ENCODE assay signal across 9 mouse cellular contexts in genomic region chr13:58638950-58639349, GRCm38 (mm10). TPM values are rescaled to one million over a fixed set of nuclear protein-coding genes. Genes with fewer than 3 reads are reported as not detected.
DNase-seq lines count a peak whose midpoint lies in the region; ATAC-seq and TF ChIP-seq lines count a peak whose summit lies in the region.
"Had no signal": no experiment of that assay in that cellular context is flagged by ENCODE, and none has a peak within 500 bp of the region (broad histone marks: within the 10 kb centered on the region; RNA-seq: fewer than 3 reads in every experiment).

No protein-coding gene starts in this region.

- no peak overlapping the region for H3K4me2 ChIP-seq in liver, embryonic 12.5 days
- no peak overlapping the region for H3K4me2 ChIP-seq in forebrain, postnatal 0 days (ENCODE audit: low read depth)
- no peak overlapping the region for H3K4me2 ChIP-seq in stomach, postnatal 0 days (replicated peaks; ENCODE audit: low read depth)
- H3K4me2 ChIP-seq: embryonic facial prominence, embryonic 13.5 days had no signal

- H3K79me2 ChIP-seq in liver, adult 2 months (ENCODE audit: control insufficient read depth, insufficient read depth, low read length), result no peaks in the 10 kb centered on the region

- TF ChIP-seq POLR2A in liver, adult 2 months (IDR thresholded peaks at IDR 0.05; ENCODE audit: extremely low read depth, insufficient read depth, low read length), result no peak

- no peak for ATAC-seq in liver, embryonic 12.5 days
- ATAC-seq in forebrain, postnatal 0 days, result peak; percentile 71
- no peak for ATAC-seq in stomach, postnatal 0 days (ENCODE audit: low FRiP score, low TSS enrichment)

- H3K9ac ChIP-seq in liver, adult 2 months (ENCODE audit: low read depth, low read length), result no peak overlapping the region
- H3K9ac ChIP-seq in liver, embryonic 12.5 days, result no peak overlapping the region
- H3K9ac ChIP-seq in forebrain, postnatal 0 days, result no peak overlapping the region
- no peak overlapping the region for H3K9ac ChIP-seq in stomach, postnatal 0 days (ENCODE audit: low read length)
- H3K9ac ChIP-seq: embryonic facial prominence, embryonic 13.5 days had no signal

- no peaks in the 10 kb centered on the region for H3K9me3 ChIP-seq in liver, embryonic 12.5 days (replicated peaks)
- no peaks in the 10 kb centered on the region for H3K9me3 ChIP-seq in forebrain, postnatal 0 days (ENCODE audit: low read length)
- H3K9me3 ChIP-seq in stomach, postnatal 0 days (ENCODE audit: control insufficient read depth, low read length), result no peaks in the 10 kb centered on the region
- H3K9me3 ChIP-seq: embryonic facial prominence, embryonic 13.5 days had no signal

- TF ChIP-seq EP300 in stomach, postnatal 0 days (optimal IDR thresholded peaks at IDR 0.05), result no peak

- H3K4me3 ChIP-seq in liver, adult 2 months (ENCODE audit: insufficient read depth, low read depth, low read length), result no peak overlapping the region
- no peak overlapping the region for H3K4me3 ChIP-seq in liver, embryonic 12.5 days
- no peak overlapping the region for H3K4me3 ChIP-seq in forebrain, postnatal 0 days (ENCODE audit: low read depth, low read length)
- no peak overlapping the region for H3K4me3 ChIP-seq in stomach, postnatal 0 days (ENCODE audit: low read depth, low read length)
- H3K4me3 ChIP-seq: embryonic facial prominence, embryonic 13.5 days had no signal

- H3K36me3 ChIP-seq in liver, adult 2 months (ENCODE audit: control insufficient read depth, insufficient read depth, low read length), result no peaks in the 10 kb centered on the region
- no peaks in the 10 kb centered on the region for H3K36me3 ChIP-seq in liver, embryonic 12.5 days
- H3K36me3 ChIP-seq in forebrain, postnatal 0 days (ENCODE audit: insufficient read depth), result no peaks in the 10 kb centered on the region
- H3K36me3 ChIP-seq in stomach, postnatal 0 days (ENCODE audit: control insufficient read depth, insufficient read depth, low read length), result no peaks in the 10 kb centered on the region
- H3K36me3 ChIP-seq: embryonic facial prominence, embryonic 13.5 days had no signal

- peak; percentile 14 for DNase-seq in liver, adult 2 months (ENCODE audit: extremely low read depth, low read depth, low spot score)
- peak; percentile 42 for DNase-seq in brain, embryonic 18.5 days (ENCODE audit: low read depth, low spot score)
- peak; percentile 83 for DNase-seq in forebrain, postnatal 0 days
- peak; percentile 54 to 78 for DNase-seq in layer of hippocampus, adult 8-10 months (ENCODE audit: low spot score in 2 of 2)
- DNase-seq in lung, postnatal 4 days, result peak; percentile 33 to 43
- no peak for DNase-seq in stomach, postnatal 0 days (ENCODE audit: low spot score)
- no peak for DNase-seq in spleen, adult 18-20 months

- peak; percentile 39; the same call in 1 of the 2 replicates for TF ChIP-seq CTCF in liver, adult 2 months (IDR thresholded peaks at IDR 0.05; ENCODE audit: low read depth, low read length)
- peak; percentile 78 for TF ChIP-seq CTCF in forebrain, postnatal 0 days (IDR thresholded peaks at IDR 0.05; ENCODE audit: low read depth)
- peak; percentile 75 for TF ChIP-seq CTCF in stomach, postnatal 0 days (IDR thresholded peaks at IDR 0.05; ENCODE audit: low read depth)

- no peaks in the 10 kb centered on the region for H3K27me3 ChIP-seq in liver, adult 2 months (ENCODE audit: control insufficient read depth, insufficient read depth, low read length)
- peaks cover 1% of the 10 kb centered on the region for H3K27me3 ChIP-seq in liver, embryonic 12.5 days (replicated peaks)
- no peaks in the 10 kb centered on the region; the same call in 1 of the 2 replicates for H3K27me3 ChIP-seq in forebrain, postnatal 0 days (ENCODE audit: insufficient read depth, low read length)
- H3K27me3 ChIP-seq in stomach, postnatal 0 days (ENCODE audit: control insufficient read depth, insufficient read depth, low read length), result no peaks in the 10 kb centered on the region

- H3K4me1 ChIP-seq in liver, adult 2 months (ENCODE audit: control insufficient read depth, insufficient read depth, low read length), result no peaks in the 10 kb centered on the region
- no peaks in the 10 kb centered on the region for H3K4me1 ChIP-seq in liver, embryonic 12.5 days
- H3K4me1 ChIP-seq in forebrain, postnatal 0 days (ENCODE audit: insufficient read depth), result no peaks in the 10 kb centered on the region
- H3K4me1 ChIP-seq in stomach, postnatal 0 days (replicated peaks; ENCODE audit: control insufficient read depth, insufficient read depth), result no peaks in the 10 kb centered on the region

- 42% methylated on average over 4 of the region's 4 CpGs for WGBS in liver, adult 2 months
- 51% methylated on average over 4 of the region's 4 CpGs for WGBS in liver, embryonic 12.5 days (ENCODE audit: insufficient replicate concordance)
- WGBS in forebrain, postnatal 0 days, result 23% methylated on average over 4 of the region's 4 CpGs
- WGBS in stomach, postnatal 0 days, result 36% methylated on average over 4 of the region's 4 CpGs

- H3K27ac ChIP-seq in liver, adult 2 months (replicated peaks; ENCODE audit: insufficient read depth, low read depth, low read length), result no peak overlapping the region
- no peak overlapping the region for H3K27ac ChIP-seq in liver, embryonic 12.5 days
- no peak overlapping the region for H3K27ac ChIP-seq in forebrain, postnatal 0 days (ENCODE audit: low read depth, low read length)
- no peak overlapping the region for H3K27ac ChIP-seq in stomach, postnatal 0 days (replicated peaks)
- H3K27ac ChIP-seq: embryonic facial prominence, embryonic 13.5 days had no signal

RNA-seq across cellular contexts. Expression of gene Slc28a3, which starts 28.3 kb away (rescaled TPM):
- total RNA-seq in liver, adult 2 months (2014; rRNA removed), result not detected in 2 replicates
- polyA plus RNA-seq in liver, adult 2 months (2012; rRNA removed), result not detected in 2 replicates
- not detected in 2 replicates for polyA plus RNA-seq in liver, embryonic 12.5 days (2016; fragmentation: Nextera tagmentation; extraction: Ambion mirVana)
- 0.05 and 0.08 TPM in 2 replicates for total RNA-seq in forebrain, postnatal 0 days (2014; rRNA removed)
- polyA plus RNA-seq in forebrain, postnatal 0 days (2015; fragmentation: Nextera tagmentation; extraction: Ambion mirVana), result 0.04 and 0.11 TPM in 2 replicates
- under 1 TPM in 3 of 4 experiments, not detected in 1; 0.11 to 0.85 (median 0.37) TPM for total RNA-seq in layer of hippocampus, adult 8-10 months (2022)
- 5.8 and 6.9 TPM in 2 replicates for polyA plus RNA-seq in stomach, postnatal 0 days (2015; fragmentation: Nextera tagmentation; extraction: Ambion mirVana)

Comparison
In these comparisons a context has a peak if more than half of its experiments do, and no peak if none do; other contexts are left out.
1. DNase-seq: peak in liver, adult 2 months (single experiment), brain, embryonic 18.5 days (single experiment), forebrain, postnatal 0 days (single experiment), layer of hippocampus, adult 8-10 months (2 of 2) and lung, postnatal 4 days (2 of 2); none in stomach, postnatal 0 days (single experiment) and spleen, adult 18-20 months (0 of 2).
2. Peak in every context shown above with its lines, with median percentiles within 50 percentile points of each other: CTCF ChIP-seq.